Mouse (Mus musculus) spleen, adult 2 months (tissue): ENCODE data around the gene Rab19. TPM values are rescaled to one million over a fixed set of nuclear protein-coding genes. Genes with fewer than 3 reads are reported as not detected.
A peak's percentile ranks its signal among the peaks of the same experiment; 100 is the strongest.
"Not testable (repeated sequence)": the region's sequence is repeated elsewhere in the genome, so short reads cannot be mapped to it uniquely, and the experiment has no call there.

Experiments
- DNase-seq, 2 experiments: peaks; one replicate each; pipeline versions ENCODE4 v3.0.0 to v3.0.0-alpha.2; 2012 to 2021; ENCODE audit warnings: low spot score in 2 of 2, low read depth in 1 of 2
- H3K27ac ChIP-seq: fragments of 200-500 bp; 2 replicates; pipeline ENCODE4 v1.5.1; 2012; ENCODE audit warnings: low read length, inconsistent platforms; ENCODE audit not compliant: insufficient read depth
- H3K27me3 ChIP-seq: fragments of 200-500 bp; 2 replicates; pipeline ENCODE4 v1.6.1; 2012; ENCODE audit warnings: mild to moderate bottlenecking, moderate library complexity, low read length, inconsistent platforms; ENCODE audit not compliant: control insufficient read depth, insufficient read depth
- H3K36me3 ChIP-seq: fragments of 200-500 bp; 2 replicates; pipeline ENCODE4 v1.6.1; 2012; ENCODE audit warnings: mild to moderate bottlenecking, low read length, inconsistent platforms; ENCODE audit not compliant: control insufficient read depth, insufficient read depth
- H3K4me1 ChIP-seq: fragments of 200-500 bp; 2 replicates; pipeline ENCODE4 v1.6.1; 2011; ENCODE audit warnings: inconsistent platforms; ENCODE audit not compliant: control insufficient read depth, insufficient read depth, insufficient read length
- H3K4me3 ChIP-seq: fragments of 200-500 bp; 2 replicates; pipeline ENCODE4 v1.5.1; 2011; ENCODE audit warnings: mild to moderate bottlenecking, inconsistent platforms; ENCODE audit not compliant: insufficient read depth, insufficient read length; ENCODE audit errors: extremely low read depth
- CTCF ChIP-seq: fragments of 200-500 bp; IDR thresholded peaks from 2 replicates; pipeline ENCODE4 v1.5.1; 2011; ENCODE audit warnings: mild to moderate bottlenecking, inconsistent platforms; ENCODE audit not compliant: insufficient read depth, insufficient read length, insufficient replicate concordance; ENCODE audit errors: extremely low read depth
- POLR2A ChIP-seq: fragments of 200-500 bp; IDR thresholded peaks from 2 replicates; pipeline ENCODE4 v1.6.1; 2011; ENCODE audit warnings: low read depth, low read length, inconsistent platforms
- WGBS: fragments of 180-500 bp; shearing (Covaris S2); methylation state at CpG from one replicate; pipeline ENCODE4 v1.1.7; 2018; 5-methylcytosine and 5-hydroxymethylcytosine counted together
- polyA plus RNA-seq: library from polyadenylated mRNA; depleted of rRNA; stranded (reverse); fragments of >200 nt; gene quantifications from 2 replicates; pipeline ENCODE4 v1.2.3, GENCODE M21; 2012

The Rab19 gene
- polyA plus RNA-seq, 1 experiment = 4.4 TPM

GRCm38 (mm10) chr6:39372042-39372441 is 8.9 kb upstream of the Rab19 start:
- H3K4me3 ChIP-seq = no peak overlapping the region
- TF ChIP-seq POLR2A (no peak), CTCF (no peak)
- H3K36me3 ChIP-seq = no peaks in the 10 kb centered on the region
- H3K27ac ChIP-seq = no peak overlapping the region
- no peak for DNase-seq
- H3K4me1 ChIP-seq = peaks cover 14% of the 10 kb centered on the region; the same call in 1 of the 2 replicates
- no peaks in the 10 kb centered on the region for H3K27me3 ChIP-seq

GRCm38 (mm10) chr6:39372727-39373126 is 8.2 kb upstream of the Rab19 start:
- no peak overlapping the region for H3K27ac ChIP-seq
- peaks cover 14% of the 10 kb centered on the region; the same call in 1 of the 2 replicates for H3K4me1 ChIP-seq
- DNase-seq = peak in 1 of 2 experiments; percentile 46
- H3K36me3 ChIP-seq = no peaks in the 10 kb centered on the region
- no peak overlapping the region for H3K4me3 ChIP-seq
- WGBS = 5% methylated on average over 7 of the region's 7 CpGs
- TF ChIP-seq POLR2A = no peak
- TF ChIP-seq CTCF = no peak
- H3K27me3 ChIP-seq = no peaks in the 10 kb centered on the region

GRCm38 (mm10) chr6:39373301-39373955 is 7.5 kb upstream of the Rab19 start:
- 83% methylated on average over 4 of the region's 4 CpGs for WGBS
- peaks cover 14% of the 10 kb centered on the region; the same call in 1 of the 2 replicates for H3K4me1 ChIP-seq
- no peaks in the 10 kb centered on the region for H3K27me3 ChIP-seq
- no peak overlapping the region for H3K27ac ChIP-seq
- DNase-seq = no peak
- H3K36me3 ChIP-seq = no peaks in the 10 kb centered on the region
- H3K4me3 ChIP-seq = no peak overlapping the region
- TF ChIP-seq CTCF (no peak), POLR2A (no peak)

GRCm38 (mm10) chr6:39376775-39377174 is 4.2 kb upstream of the Rab19 start:
- TF ChIP-seq CTCF (no peak), POLR2A (no peak)
- H3K4me3 ChIP-seq = peak overlapping the region; percentile 92
- WGBS = 26% methylated on average over 9 of the region's 9 CpGs
- no peak for DNase-seq
- H3K4me1 ChIP-seq = peaks cover 17% of the 10 kb centered on the region; the same call in 1 of the 2 replicates
- no peaks in the 10 kb centered on the region for H3K27me3 ChIP-seq
- H3K27ac ChIP-seq = no peak overlapping the region
- H3K36me3 ChIP-seq = no peaks in the 10 kb centered on the region

- Histone ChIP-seq H3K36me3 (no peaks in the 10 kb centered on the region), H3K4me1 (peaks cover 15% of the 10 kb centered on the region), H3K4me3 (peak within 1 kb of the TSS; percentile 92), H3K27ac (peak within 1 kb of the TSS; percentile 57), H3K27me3 (no peaks in the 10 kb centered on the region)
- 1% methylated on average over 43 of the region's 43 CpGs for WGBS
- DNase-seq = peak; percentile 65 to 94
- TF ChIP-seq POLR2A (peak; percentile 69), CTCF (no peak)
Measured at GRCm38 (mm10) chr6:39377311-39377827, 3.6 kb upstream of the Rab19 start, which contains the start of gene Slc37a3. TSS of gene Slc37a3 (minus strand) at chr6:39377675.

GRCm38 (mm10) chr6:39378161-39378835 is 2.7 kb upstream of the Rab19 start:
- not testable (repeated sequence) for DNase-seq, H3K4me1 ChIP-seq, H3K36me3 ChIP-seq, H3K27ac ChIP-seq, H3K4me3 ChIP-seq, H3K27me3 ChIP-seq
- WGBS = 51% methylated on average over 13 of the region's 13 CpGs

GRCm38 (mm10) chr6:39379224-39379623 is 1.8 kb upstream of the Rab19 start:
- Histone ChIP-seq H3K27me3 (no peaks in the 10 kb centered on the region), H3K36me3 (0 out of 2 replicates have a peak, but pooled peaks cover 2% of the 10 kb centered on the region), H3K4me3 (no peak overlapping the region), H3K4me1 (peaks cover 10% of the 10 kb centered on the region), H3K27ac (peak overlapping the region; percentile 77)
- peak; percentile 30 to 70 for DNase-seq
- 8% methylated on average over 4 of the region's 4 CpGs for WGBS
- TF ChIP-seq POLR2A = no peak
- no peak for TF ChIP-seq CTCF
